Mouse (Mus musculus) E14TG2a.4 (cell line): ENCODE results near the gene Plcg2.

Experiments
- H3K27me3 ChIP-seq: 2 replicates; pipeline ENCODE4 v1.6.1; 2014; ENCODE audit warnings: low read length, control low read depth; ENCODE audit not compliant: insufficient read depth
- H3K36me3 ChIP-seq: 2 replicates; pipeline ENCODE4 v1.6.1; 2014; ENCODE audit warnings: low read length, control low read depth; ENCODE audit not compliant: insufficient read depth
- H3K4me1 ChIP-seq: replicated peaks from 2 replicates; pipeline ENCODE4 v1.6.1; 2014; ENCODE audit warnings: low read depth, low read length, control low read depth
- H3K4me3 ChIP-seq: replicated peaks from 2 replicates; pipeline ENCODE4 v1.5.1; 2014; ENCODE audit warnings: mild to moderate bottlenecking, low read length
- H3K9me3 ChIP-seq: 2 replicates; pipeline ENCODE4 v1.6.1; 2014; ENCODE audit warnings: low read length, control low read depth
- CTCF ChIP-seq: conservative IDR thresholded peaks from 2 replicates; pipeline ENCODE4 v1.5.1; 2014; ENCODE audit warnings: low read length
- NANOG ChIP-seq: IDR thresholded peaks from 2 replicates; pipeline ENCODE4 v1.6.1; 2014; ENCODE audit warnings: borderline replicate concordance, low read length, mixed read lengths
- POU5F1 ChIP-seq: IDR thresholded peaks from 2 replicates; pipeline ENCODE4 v1.6.1; 2014; ENCODE audit warnings: low read length, borderline replicate concordance

Plcg2 gene

DNA sequence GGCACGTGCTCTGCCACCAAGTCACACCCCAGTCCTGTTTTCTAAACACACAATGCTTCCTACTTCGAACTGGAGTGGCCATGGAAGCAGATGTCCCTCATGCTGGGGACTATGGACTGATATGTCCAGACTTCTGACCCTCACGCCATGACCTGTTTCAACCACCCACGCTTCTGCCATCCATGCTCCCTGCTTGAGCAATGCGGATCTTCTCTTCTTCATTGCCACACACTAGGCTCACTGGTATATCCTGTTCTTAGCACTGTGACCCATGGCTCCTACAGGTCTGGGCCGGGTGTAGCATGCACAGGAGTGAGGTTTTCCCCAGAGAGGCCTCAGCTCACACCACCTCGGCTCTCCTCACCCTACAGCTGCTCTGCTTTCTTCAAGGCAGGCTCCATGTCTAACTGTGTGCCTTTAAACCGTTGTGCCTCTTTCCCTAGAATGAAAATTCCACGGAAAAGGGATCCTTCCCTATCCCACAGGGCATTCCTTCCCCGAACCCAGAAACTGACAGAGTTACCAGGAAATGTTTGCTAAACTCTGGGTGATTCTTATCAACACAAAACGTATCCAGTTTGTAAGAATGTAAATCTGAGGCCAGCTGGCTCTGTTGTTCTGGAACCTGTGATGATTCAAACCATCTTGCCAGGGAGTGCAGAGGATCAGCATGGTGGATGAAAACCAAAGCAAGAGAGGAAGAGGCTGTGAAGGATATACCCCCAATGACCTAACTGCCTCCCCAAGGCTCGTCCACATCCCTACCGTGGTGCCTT lies 169.4 kb downstream of the Plcg2 start:
- Histone ChIP-seq H3K36me3 (no peaks in the 10 kb centered on the region), H3K27me3 (peaks cover 20% of the 10 kb centered on the region), H3K4me3 (no peak overlapping the region), H3K4me1 (peaks cover 11% of the 10 kb centered on the region; the same call in 1 of the 2 replicates), H3K9me3 (no peaks in the 10 kb centered on the region)
- TF ChIP-seq POU5F1 (no peak), NANOG (no peak), CTCF (no peak)

- Histone ChIP-seq H3K27me3 (peaks cover 16% of the 10 kb centered on the region), H3K4me1 (peaks cover 22% of the 10 kb centered on the region), H3K9me3 (no peaks in the 10 kb centered on the region), H3K4me3 (no peak overlapping the region), H3K36me3 (no peaks in the 10 kb centered on the region)
- TF ChIP-seq CTCF: no peak
Measured at GRCm38 (mm10) chr8:117670461-117670860, 172.4 kb downstream of the Plcg2 start.

DNA sequence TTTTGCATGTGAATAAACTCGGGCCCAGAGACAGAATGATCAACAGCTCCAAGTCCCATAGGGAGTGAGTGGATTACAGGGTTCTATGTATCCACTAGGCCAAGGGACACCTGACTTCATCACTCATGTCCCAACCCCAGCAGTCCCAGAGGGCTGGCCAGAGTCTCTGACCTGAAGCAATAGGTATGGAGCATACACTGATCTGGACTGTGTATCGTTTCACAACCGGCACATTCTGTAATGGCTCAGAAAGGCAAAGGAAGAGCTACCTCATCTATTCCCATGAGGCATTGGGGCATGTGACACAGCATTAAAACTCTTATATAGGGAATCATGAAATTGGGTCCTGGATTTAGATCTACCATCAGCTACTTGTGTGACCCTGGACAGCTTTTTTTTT lies 174.5 kb downstream of the Plcg2 start:
- Histone ChIP-seq H3K9me3 (no peaks in the 10 kb centered on the region), H3K27me3 (peaks cover 6% of the 10 kb centered on the region; the same call in 1 of the 2 replicates)

GRCm38 (mm10) chr8:117673430-117673830 lies 175.3 kb downstream of the Plcg2 start, which contains the start of gene Sdr42e1:
Gene Sdr42e1, minus strand, starts transcription at chr8:117673689.
- TF ChIP-seq POU5F1 (no peak), CTCF (no peak), NANOG (no peak)
- Histone ChIP-seq H3K27me3 (peaks cover 2% of the 10 kb centered on the region; the same call in 1 of the 2 replicates), H3K9me3 (no peaks in the 10 kb centered on the region), H3K4me1 (peaks cover 22% of the 10 kb centered on the region), H3K4me3 (peak within 1 kb of the TSS; percentile 79), H3K36me3 (no peaks in the 10 kb centered on the region)

More for the DNA sequence above, 174.5 kb downstream of the Plcg2 start:
- peaks cover 22% of the 10 kb centered on the region for H3K4me1 ChIP-seq
- no peak overlapping the region for H3K4me3 ChIP-seq
- H3K36me3 ChIP-seq: no peaks in the 10 kb centered on the region
- TF ChIP-seq NANOG (no peak), POU5F1 (no peak), CTCF (no peak)

GRCm38 (mm10) chr8:117675171-117675570 lies 177.1 kb downstream of the Plcg2 start:
- TF ChIP-seq POU5F1 (no peak), CTCF (no peak), NANOG (no peak)
- Histone ChIP-seq H3K4me1 (peaks cover 15% of the 10 kb centered on the region), H3K9me3 (no peaks in the 10 kb centered on the region), H3K36me3 (no peaks in the 10 kb centered on the region), H3K27me3 (no peaks in the 10 kb centered on the region), H3K4me3 (no peak overlapping the region)

DNA sequence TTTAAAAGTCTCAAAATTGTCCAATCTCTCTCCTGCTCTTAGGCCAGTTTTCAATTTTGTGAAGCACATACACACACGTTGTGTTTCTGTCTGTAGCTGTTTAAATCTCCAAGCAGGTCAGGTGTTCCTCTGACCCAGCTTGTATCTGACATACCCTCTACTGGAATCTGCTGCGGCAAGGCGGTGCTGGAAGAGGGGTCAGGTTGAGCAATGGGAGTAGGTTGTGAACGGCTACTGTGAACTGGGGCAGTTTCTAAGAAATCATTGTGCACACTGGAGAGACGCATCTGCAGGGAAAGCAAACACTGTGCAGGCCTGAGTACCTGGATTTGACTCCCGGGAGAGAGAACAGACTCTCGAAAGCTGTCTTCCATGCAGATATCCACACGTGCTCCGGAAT lies 178.4 kb downstream of the Plcg2 start:
- H3K27me3 ChIP-seq: peaks cover 6% of the 10 kb centered on the region
- no peaks in the 10 kb centered on the region for H3K36me3 ChIP-seq
- no peak overlapping the region for H3K4me3 ChIP-seq
- H3K4me1 ChIP-seq: peaks cover 15% of the 10 kb centered on the region
- no peaks in the 10 kb centered on the region for H3K9me3 ChIP-seq
- TF ChIP-seq CTCF (no peak), NANOG (no peak), POU5F1 (no peak)

- TF ChIP-seq POU5F1: no peak
- TF ChIP-seq NANOG: no peak
- no peak for TF ChIP-seq CTCF
Measured at GRCm38 (mm10) chr8:117677011-117677410, 178.9 kb downstream of the Plcg2 start.

DNA sequence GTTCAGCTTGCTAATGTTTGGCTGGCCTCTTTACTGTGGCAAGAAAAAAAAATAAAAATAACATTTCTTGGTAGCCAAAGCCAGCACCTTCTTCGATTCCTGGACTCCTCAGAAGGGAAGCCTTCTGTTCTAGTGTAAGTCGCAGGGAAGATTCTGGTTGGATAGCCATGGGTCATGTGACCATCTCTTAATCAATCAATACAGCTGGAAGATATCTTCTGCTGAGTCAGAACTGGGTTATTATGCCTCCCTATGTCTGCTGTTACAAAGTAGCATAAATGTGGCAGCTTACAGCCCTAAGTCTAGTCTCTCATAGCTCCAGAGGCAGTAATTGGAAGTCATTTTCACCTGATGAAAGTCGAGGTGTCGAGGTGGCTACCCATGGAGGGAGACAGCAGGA lies 180.6 kb downstream of the Plcg2 start:
- Histone ChIP-seq H3K27me3 (peaks cover 15% of the 10 kb centered on the region), H3K4me3 (no peak overlapping the region), H3K9me3 (no peaks in the 10 kb centered on the region), H3K36me3 (no peaks in the 10 kb centered on the region), H3K4me1 (peaks cover 3% of the 10 kb centered on the region; the same call in 1 of the 2 replicates)
- no peak for TF ChIP-seq CTCF
- TF ChIP-seq POU5F1: no peak
- TF ChIP-seq NANOG: no peak

More at GRCm38 (mm10) chr8:117677011-117677410, 178.9 kb downstream of the Plcg2 start:
- Histone ChIP-seq H3K4me3 (no peak overlapping the region), H3K9me3 (no peaks in the 10 kb centered on the region), H3K36me3 (no peaks in the 10 kb centered on the region), H3K27me3 (peaks cover 8% of the 10 kb centered on the region), H3K4me1 (peaks cover 15% of the 10 kb centered on the region)
